Mouse (Mus musculus): ENCODE measurements around the gene Ankrd34c.

DNA sequence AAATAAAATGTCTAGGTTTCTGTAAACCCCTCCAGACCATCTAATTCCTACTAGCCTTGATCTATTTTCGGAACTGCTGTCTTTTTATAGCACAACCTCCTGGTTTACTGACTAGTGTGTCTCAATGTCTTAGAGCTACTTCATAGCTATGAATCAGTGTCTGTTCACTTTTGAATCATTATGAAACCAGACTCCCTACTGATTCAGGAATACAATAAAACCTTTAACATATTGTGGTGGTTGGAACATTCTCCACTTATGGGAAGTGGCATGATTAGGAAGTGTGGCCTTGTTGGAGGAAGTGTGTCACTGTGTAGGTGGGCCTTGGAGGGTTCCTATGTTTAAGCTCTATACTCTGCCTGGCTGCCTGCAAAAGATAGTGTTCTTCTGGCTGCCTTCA lies 43.1 kb downstream of the Ankrd34c start:
- TF ChIP-seq POLR2A (IDR thresholded peaks at IDR 0.05; ENCODE audit: insufficient read depth, low read length) (no peak), CTCF (IDR thresholded peaks at IDR 0.05; ENCODE audit: low read depth, low read length) (no peak), EP300 (IDR thresholded peaks at IDR 0.05; ENCODE audit: insufficient read depth, low read depth, low read length) (no peak)
